Mouse (Mus musculus) cerebellum, adult 8-10 months (tissue): ENCODE data around the gene Mlph.

Experiments used
- DNase-seq: peaks from one replicate; pipeline ENCODE4 v3.0.0; 2022

Gene Mlph

GRCm38 (mm10) chr1:90914948-90915569 lies at the start of gene Mlph:
Gene Mlph (plus strand): TSS chr1:90915085.
- DNase-seq = no peak

- DNase-seq = no peak
Observed at GRCm38 (mm10) chr1:90866734-90867133, 48.2 kb upstream of the Mlph start.

GRCm38 (mm10) chr1:90870581-90870980 lies 44.3 kb upstream of the Mlph start:
- DNase-seq = no peak

- DNase-seq = no peak
Observed at GRCm38 (mm10) chr1:90875371-90875770, 39.5 kb upstream of the Mlph start.

GRCm38 (mm10) chr1:90875961-90876360 lies 38.9 kb upstream of the Mlph start:
- DNase-seq = no peak

- DNase-seq = no peak
Observed at GRCm38 (mm10) chr1:90876486-90877270, 38.2 kb upstream of the Mlph start.

GRCm38 (mm10) chr1:90885771-90886460 lies 29.0 kb upstream of the Mlph start:
- no peak for DNase-seq

- no peak for DNase-seq
Observed at GRCm38 (mm10) chr1:90894521-90894920, 20.4 kb upstream of the Mlph start.

- no peak for DNase-seq
Observed at GRCm38 (mm10) chr1:90895004-90895403, 19.9 kb upstream of the Mlph start.

GRCm38 (mm10) chr1:90896281-90896680 lies 18.6 kb upstream of the Mlph start:
- DNase-seq = peak; percentile 18

GRCm38 (mm10) chr1:90896741-90897361 lies 18.0 kb upstream of the Mlph start:
- DNase-seq = peak; percentile 67

- DNase-seq = no peak
Observed at GRCm38 (mm10) chr1:90898012-90898411, 16.9 kb upstream of the Mlph start.

GRCm38 (mm10) chr1:90899816-90900215 lies 15.1 kb upstream of the Mlph start:
- DNase-seq = no peak

- DNase-seq = no peak
Observed at GRCm38 (mm10) chr1:90900406-90900805, 14.5 kb upstream of the Mlph start.

GRCm38 (mm10) chr1:90901246-90901645 lies 13.6 kb upstream of the Mlph start:
- DNase-seq = no peak

GRCm38 (mm10) chr1:90901681-90902208 lies 13.1 kb upstream of the Mlph start:
- no peak for DNase-seq

- no peak for DNase-seq
Observed at GRCm38 (mm10) chr1:90902751-90903150, 12.1 kb upstream of the Mlph start.

- DNase-seq = no peak
Observed at GRCm38 (mm10) chr1:90903211-90903945, 11.5 kb upstream of the Mlph start.

- no peak for DNase-seq
Observed at GRCm38 (mm10) chr1:90903971-90904458, 10.9 kb upstream of the Mlph start.

GRCm38 (mm10) chr1:90904729-90905404 lies 10.0 kb upstream of the Mlph start:
- DNase-seq = no peak

GRCm38 (mm10) chr1:90906357-90906756 lies 8.5 kb upstream of the Mlph start:
- peak; percentile 29 for DNase-seq

GRCm38 (mm10) chr1:90909161-90909560 lies 5.7 kb upstream of the Mlph start:
- DNase-seq = no peak
